Mouse (Mus musculus) splenic B cell, adult 2 months (primary cell): ENCODE measurements around the gene Col26a1.
A peak's percentile ranks its signal among the peaks of the same experiment; 100 is the strongest.

Source experiments
- DNase-seq: peaks from one replicate; pipeline ENCODE4 v3.0.0-alpha.2; 2011; ENCODE audit warnings: low read depth, low spot score
- H3K27me3 ChIP-seq: 2 replicates; pipeline ENCODE4 v1.6.1; 2012; ENCODE audit warnings: mild to moderate bottlenecking, low read length, moderate library complexity, mixed read lengths; ENCODE audit not compliant: control insufficient read depth, poor library complexity, insufficient read depth, severe bottlenecking
- H3K36me3 ChIP-seq: 2 replicates; pipeline ENCODE4 v1.6.1; 2012; ENCODE audit warnings: mild to moderate bottlenecking, low read length, moderate library complexity, mixed read lengths; ENCODE audit not compliant: control insufficient read depth, poor library complexity, insufficient read depth, severe bottlenecking

Col26a1 gene

DNA sequence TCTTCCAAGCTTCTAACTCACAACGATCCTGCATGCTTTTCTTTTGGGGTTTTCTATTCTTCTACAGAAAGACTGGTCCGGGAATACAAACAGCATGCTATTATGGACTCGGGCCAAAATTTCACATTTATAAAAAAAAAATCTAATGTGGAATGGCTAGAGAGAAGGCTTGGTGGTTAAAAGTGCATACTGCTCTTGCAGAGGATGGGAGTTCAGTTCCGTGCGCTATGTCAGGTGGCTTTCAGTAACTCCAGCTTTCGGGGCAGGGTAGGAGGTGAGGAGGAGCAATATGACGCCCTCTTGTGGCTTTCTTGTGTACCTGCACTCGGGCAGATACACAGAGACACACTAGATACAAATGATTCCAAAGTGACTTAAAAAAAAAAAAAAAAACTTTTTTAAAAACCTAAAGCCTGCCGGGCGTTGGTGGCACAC, 12.5 kb upstream of the Col26a1 start:
- no peak for DNase-seq
- no peaks in the 10 kb centered on the region for H3K27me3 ChIP-seq

DNA sequence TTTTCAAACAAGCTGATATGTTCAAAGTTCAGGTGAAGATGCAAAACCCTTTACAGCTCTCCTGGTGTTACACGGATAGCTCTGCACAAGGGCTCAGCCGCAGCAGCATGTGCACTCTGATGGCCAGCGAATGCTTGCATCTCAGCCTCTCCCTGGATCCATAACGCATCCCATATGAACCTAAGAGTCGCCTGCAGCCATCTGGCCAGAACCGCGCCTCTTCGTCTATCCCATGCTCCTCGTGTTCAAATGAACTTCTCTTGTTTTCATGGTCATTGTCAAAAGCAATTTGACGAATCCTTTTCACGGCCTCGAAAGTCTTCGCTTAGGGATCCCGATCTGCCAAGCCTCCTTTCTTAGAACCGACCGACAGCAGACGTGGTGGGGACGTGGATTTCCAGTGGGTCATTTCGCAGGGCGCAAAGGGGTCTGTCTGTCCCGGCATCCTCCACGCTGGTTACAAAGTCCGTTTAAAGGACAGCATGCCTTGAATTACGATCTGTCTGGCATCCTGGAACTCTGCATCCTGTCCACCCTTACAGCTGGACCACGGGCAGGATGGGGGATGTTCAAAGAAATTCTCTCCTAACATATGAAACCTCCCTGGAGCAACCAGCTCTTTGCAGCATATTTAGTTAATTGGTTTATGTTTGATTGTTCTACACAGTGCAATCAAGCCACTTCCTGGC, 12.0 kb upstream of the Col26a1 start:
- no peak for DNase-seq
- Histone ChIP-seq H3K27me3 (no peaks in the 10 kb centered on the region), H3K36me3 (no peaks in the 10 kb centered on the region)

More for the DNA sequence above, 12.5 kb upstream of the Col26a1 start:
- no peaks in the 10 kb centered on the region for H3K36me3 ChIP-seq

DNA sequence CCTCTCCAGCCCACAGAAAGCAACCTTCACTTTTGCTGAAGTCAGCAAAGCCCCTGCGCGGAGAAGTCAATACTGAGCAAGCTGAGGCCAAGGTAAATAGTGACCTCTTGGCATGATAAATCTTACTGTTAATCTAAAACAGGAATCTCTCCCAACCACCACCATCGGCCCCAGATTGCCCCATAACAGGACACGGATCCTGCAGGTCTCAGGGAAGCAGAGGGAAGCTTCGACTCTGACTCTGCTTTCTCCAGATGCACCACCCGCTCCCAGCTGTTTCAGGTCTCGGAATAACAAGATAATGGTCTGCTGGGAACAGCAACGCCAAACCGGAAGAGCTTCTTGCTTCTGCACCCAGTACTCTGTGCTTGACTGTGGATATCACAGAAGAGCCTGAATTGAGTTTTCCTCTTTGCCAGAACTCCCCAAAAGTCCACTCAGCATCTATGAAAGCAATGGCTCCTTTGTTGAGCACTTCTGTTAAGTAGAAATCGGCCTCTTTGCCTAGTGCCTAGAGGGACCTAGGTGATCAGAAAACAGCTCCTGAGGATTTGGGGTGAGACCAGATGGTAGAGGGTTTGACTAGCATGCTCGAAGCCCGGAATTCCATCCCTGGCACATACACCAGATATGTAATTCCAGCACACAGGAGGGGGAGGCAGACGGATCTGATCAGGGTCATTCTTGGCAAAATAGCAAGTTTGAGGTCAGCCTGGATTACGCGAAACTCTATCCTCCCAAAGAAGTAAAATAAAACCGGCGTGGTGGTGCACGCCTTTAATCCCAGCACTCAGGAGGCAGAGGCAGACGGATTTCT, 5.7 kb upstream of the Col26a1 start:
- no peak for DNase-seq
- Histone ChIP-seq H3K27me3 (no peaks in the 10 kb centered on the region), H3K36me3 (no peaks in the 10 kb centered on the region)

- Histone ChIP-seq H3K36me3 (no peaks in the 10 kb centered on the region), H3K27me3 (no peaks in the 10 kb centered on the region)
- DNase-seq, result no peak
Observed at GRCm38 (mm10) chr5:136886957-136887356, 3.9 kb upstream of the Col26a1 start.

DNA sequence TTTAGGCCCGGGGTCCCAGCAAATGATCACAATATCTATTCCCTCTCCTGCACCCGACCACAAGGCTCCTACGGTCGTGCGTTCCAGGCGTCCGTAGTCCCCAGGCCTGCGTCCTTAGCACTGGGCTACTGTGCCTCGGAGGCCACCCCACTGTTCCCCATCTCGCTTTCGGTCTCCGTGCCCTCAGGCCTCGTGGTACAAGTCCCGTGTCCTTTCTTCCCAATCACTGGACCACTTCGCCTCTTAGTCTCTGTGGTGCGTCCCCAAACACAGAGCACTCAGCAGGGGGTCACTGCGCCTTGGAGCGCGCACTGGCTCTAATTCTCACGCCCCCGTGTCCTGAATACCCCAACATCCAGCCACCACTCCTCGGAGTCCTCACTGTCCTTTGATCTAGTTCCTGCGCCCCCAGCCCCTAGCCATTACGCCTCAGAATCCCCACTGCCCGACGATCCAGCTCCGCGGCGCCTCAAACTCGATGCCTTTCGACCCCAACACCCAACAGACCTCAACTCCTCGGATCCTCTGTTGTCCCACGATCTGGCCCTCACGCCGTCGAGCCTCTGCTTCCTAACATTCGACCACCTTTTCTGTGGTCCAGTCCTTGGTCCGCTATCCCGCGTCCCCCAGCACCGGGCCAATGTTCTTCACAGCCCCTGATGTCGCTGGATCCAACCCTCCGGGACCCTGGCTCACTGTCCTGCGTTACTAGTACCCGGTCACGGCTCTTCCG, 788 bp downstream of the Col26a1 start:
- Histone ChIP-seq H3K36me3 (no peaks in the 10 kb centered on the region), H3K27me3 (0 out of 2 replicates have a peak, but pooled peaks cover 1% of the 10 kb centered on the region)
- no peak for DNase-seq

GRCm38 (mm10) chr5:136881380-136882009, 1.5 kb downstream of the Col26a1 start:
- 0 out of 2 replicates have a peak, but pooled peaks cover 1% of the 10 kb centered on the region for H3K27me3 ChIP-seq
- no peaks in the 10 kb centered on the region for H3K36me3 ChIP-seq
- DNase-seq, result peak; percentile 85

DNA sequence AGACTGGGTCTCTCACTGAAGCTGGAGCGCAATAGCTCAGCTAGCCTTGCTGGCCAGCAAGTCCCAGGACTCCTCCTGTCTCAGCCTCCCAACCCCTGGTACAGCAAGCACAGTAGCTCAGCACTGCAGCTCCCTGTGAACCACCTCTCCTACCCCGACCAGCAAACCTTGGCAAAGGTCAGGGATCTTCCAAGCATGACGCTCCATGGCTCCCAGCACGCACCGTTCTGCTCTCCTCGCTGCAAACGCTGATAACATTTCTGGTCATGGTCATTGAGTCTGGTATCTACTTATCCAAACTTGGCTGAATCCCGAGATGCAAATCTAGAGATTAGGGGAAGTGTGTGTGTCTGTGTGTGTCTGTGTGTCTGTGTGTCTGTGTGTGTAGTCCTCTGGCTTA, 2.9 kb downstream of the Col26a1 start:
- DNase-seq, result no peak
- Histone ChIP-seq H3K27me3 (0 out of 2 replicates have a peak, but pooled peaks cover 1% of the 10 kb centered on the region), H3K36me3 (no peaks in the 10 kb centered on the region)

- DNase-seq, result no peak
- Histone ChIP-seq H3K36me3 (no peaks in the 10 kb centered on the region), H3K27me3 (no peaks in the 10 kb centered on the region)
Observed at GRCm38 (mm10) chr5:136874271-136874670, 8.7 kb downstream of the Col26a1 start.

- DNase-seq, result no peak
- no peaks in the 10 kb centered on the region for H3K27me3 ChIP-seq
- no peaks in the 10 kb centered on the region for H3K36me3 ChIP-seq
Observed at GRCm38 (mm10) chr5:136872417-136872816, 10.6 kb downstream of the Col26a1 start.

DNA sequence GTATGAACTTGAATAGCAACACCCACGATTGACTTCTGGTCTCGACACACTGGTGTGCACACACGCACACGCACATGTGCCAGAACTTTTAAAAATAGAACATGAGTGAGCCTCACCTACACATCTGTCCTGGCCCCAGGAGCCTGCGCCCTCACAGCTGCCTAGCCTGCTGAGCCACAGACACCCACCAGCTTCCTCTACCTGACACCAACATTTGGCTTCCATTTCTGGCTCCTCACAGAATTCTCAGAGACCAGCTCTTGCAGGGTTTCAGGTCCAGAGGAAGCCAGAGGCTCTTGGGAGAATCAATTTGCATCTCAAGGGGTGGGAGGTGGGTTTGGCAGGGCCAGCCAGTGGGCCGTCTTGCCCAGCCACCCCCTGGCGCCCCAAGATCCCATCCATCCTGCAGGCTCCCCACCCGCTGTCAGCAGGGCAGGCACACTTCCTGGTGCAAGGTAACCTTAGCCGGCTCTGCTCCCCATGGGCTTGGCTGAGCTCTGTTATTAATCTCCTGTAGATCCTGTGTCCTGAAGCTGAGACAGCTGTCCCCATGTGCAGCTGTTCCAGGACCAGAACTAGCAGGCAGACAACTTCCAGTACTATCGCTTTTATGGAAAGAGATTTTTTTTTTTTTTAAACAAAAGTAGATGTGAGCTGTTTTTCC, 13.4 kb downstream of the Col26a1 start:
- Histone ChIP-seq H3K36me3 (no peaks in the 10 kb centered on the region), H3K27me3 (no peaks in the 10 kb centered on the region)
- no peak for DNase-seq

- DNase-seq, result no peak
- Histone ChIP-seq H3K27me3 (no peaks in the 10 kb centered on the region), H3K36me3 (no peaks in the 10 kb centered on the region)
Observed at GRCm38 (mm10) chr5:136867706-136868105, 15.3 kb downstream of the Col26a1 start.

DNA sequence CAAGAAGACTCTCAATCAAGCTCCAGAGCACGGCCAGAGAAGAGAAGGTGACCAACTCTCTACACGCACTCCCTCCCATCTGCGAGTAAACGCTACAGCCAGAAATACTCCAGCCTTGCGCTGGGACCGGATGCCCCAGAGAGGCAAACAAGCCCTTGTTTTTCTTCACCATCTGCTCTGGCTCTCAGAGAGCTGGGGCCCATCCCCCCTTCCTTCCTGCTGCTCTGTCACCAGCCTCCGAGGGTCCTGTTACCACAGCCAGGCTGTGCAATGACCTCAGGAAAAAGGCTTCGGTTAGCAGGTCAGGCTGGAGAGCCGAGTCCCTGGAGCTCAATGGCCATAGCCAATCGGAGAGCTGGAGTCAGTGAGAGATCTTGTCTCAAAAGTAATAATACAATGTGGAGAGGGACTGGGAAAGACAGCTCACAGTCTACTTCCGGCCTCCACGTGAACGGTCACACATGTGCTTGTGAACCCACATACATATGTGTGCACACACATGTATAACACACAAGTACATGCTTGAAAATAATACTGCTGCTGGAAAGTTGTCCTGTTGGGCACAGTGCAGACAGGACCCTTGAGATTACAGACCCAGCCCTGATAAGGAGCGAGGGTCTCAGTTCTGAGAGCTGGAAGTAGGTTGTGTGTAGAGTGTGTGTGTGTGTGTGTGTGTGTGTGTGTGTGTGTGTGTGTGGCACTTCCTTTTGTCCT, 18.9 kb downstream of the Col26a1 start:
- DNase-seq, result peak; percentile 36
- no peaks in the 10 kb centered on the region for H3K36me3 ChIP-seq
- no peaks in the 10 kb centered on the region for H3K27me3 ChIP-seq

DNA sequence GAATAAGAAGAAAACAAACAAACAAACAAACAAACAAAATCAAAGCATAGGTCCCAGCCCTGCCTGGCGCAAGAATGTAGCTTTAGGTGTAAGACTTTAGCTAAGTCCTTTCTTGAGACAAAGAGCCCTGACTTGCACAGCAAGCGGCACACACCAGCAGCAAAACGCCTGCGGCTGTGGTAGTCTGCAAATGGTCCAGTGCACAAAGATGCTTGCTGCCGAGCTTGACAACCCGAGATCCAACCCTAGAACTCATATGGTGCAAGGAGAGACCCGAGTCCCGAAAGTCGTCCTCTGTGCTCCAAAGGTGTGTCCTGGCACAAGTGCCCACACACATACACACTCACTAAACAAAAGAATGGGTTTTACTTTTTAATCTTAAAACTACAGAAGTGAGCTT, 19.7 kb downstream of the Col26a1 start:
- no peaks in the 10 kb centered on the region for H3K36me3 ChIP-seq
- no peaks in the 10 kb centered on the region for H3K27me3 ChIP-seq
- DNase-seq, result no peak

GRCm38 (mm10) chr5:136862806-136863205, 20.2 kb downstream of the Col26a1 start:
- no peak for DNase-seq
- no peaks in the 10 kb centered on the region for H3K36me3 ChIP-seq
- H3K27me3 ChIP-seq, result no peaks in the 10 kb centered on the region
